Mouse (Mus musculus) E14TG2a.4 (cell line): Measurements from ENCODE around the gene Mettl24.

ENCODE experiments used
- CTCF ChIP-seq: conservative IDR thresholded peaks from 2 replicates; pipeline ENCODE4 v1.5.1; 2014; ENCODE audit warnings: low read length
- NANOG ChIP-seq: IDR thresholded peaks from 2 replicates; pipeline ENCODE4 v1.6.1; 2014; ENCODE audit warnings: borderline replicate concordance, low read length, mixed read lengths
- POU5F1 ChIP-seq: IDR thresholded peaks from 2 replicates; pipeline ENCODE4 v1.6.1; 2014; ENCODE audit warnings: low read length, borderline replicate concordance

DNA sequence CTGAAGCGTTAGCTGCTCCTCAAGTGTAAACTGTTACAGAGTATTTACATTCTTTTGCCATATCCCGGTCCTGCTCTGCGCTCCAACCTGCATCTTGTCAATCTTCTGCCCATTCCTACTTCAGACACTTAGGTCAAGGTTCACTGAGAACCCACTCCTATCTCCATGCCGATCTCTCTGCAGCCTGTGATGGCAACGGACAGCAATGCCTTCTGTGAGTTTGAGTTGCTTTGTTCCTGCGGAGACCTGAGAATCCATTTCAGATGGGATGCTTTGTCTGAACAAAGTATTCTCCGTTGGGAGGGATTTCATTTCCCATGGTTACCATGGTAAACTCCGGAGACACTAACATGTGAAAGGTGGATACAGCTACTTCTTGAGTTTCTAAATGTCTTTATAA, 2.6 kb downstream of the Mettl24 start:
- no peak for TF ChIP-seq NANOG
- no peak for TF ChIP-seq CTCF
- TF ChIP-seq POU5F1 = no peak
